Mouse (Mus musculus): ENCODE results near the gene Tifa. TPM values are rescaled to one million over a fixed set of nuclear protein-coding genes. Genes with fewer than 3 reads are reported as not detected.

Gene Tifa
- total RNA-seq, 1 experiment: not detected

DNA sequence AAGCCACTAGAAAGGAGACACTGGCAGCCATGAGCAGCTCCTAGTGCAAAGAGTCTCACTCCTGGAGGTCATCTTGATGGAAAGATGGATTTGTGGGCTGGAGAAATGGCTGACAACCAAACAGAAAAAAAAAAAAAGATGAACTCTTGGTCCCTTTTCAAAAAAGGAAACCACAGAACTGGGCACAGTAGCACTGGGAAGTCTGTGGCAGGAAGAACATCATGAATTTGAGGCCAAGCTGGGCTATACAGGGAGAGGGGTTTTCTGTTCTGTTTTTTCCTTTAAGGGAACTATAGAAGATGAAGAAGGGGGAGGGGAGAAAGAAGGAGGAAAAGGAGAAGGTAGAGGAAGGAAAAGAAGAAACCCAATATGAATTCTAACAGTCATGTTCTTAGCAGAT is 2.6 kb upstream of the Tifa start:
- in situ Hi-C loops (cut with MboI; ENCODE audit: low sequenced_read_pairs in 2 of 2, unreplicated experiment in 2 of 2): no loop called here

DNA sequence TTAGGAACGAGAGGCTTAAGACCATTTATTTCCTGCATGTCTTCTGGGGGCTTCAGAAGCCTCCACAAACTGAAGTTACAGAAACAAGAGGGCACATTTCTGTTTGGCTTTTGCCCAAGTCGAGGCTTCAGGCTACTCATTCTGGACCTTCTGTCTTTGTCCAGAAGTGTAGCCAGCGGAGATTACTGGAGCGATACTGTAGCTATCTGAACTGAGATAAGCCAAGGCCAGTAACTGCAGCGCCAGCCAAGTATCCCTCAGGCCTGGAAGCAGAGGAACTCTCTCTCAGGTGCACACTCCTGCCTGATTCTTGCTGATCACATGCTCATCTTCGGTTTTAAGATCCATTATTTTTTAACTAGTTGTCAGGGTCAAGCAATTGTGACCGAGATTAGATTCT is 1.6 kb upstream of the Tifa start:
- H3K27ac ChIP-seq (ENCODE audit: insufficient read depth, low read depth, low read length, poor library complexity, severe bottlenecking): no peak overlapping the region
- in situ Hi-C loops (cut with MboI; ENCODE audit: low sequenced_read_pairs in 2 of 2, unreplicated experiment in 2 of 2): no loop called here
- no peaks in the 10 kb centered on the region for H3K9me3 ChIP-seq (ENCODE audit: control insufficient read depth, insufficient read depth, low read depth, low read length)
- no peak overlapping the region for H3K4me3 ChIP-seq (ENCODE audit: insufficient read depth in 1 of 2, low read depth in 1 of 2, low read length in 2 of 2, poor library complexity in 1 of 2, severe bottlenecking in 1 of 2)
- no peaks in the 10 kb centered on the region for H3K36me3 ChIP-seq (ENCODE audit: control insufficient read depth, insufficient read depth, low read length, poor library complexity, severe bottlenecking)
- no peaks in the 10 kb centered on the region; a peak in 1 of 4 replicates for H3K4me1 ChIP-seq (ENCODE audit: control insufficient read depth in 2 of 2, insufficient read depth in 2 of 2, low read length in 2 of 2, poor library complexity in 1 of 2)
- TF ChIP-seq ZC3H11A (IDR thresholded peaks at IDR 0.05; ENCODE audit: borderline replicate concordance, low read depth, low read length): no peak
- no peak for TF ChIP-seq HCFC1 (IDR thresholded peaks at IDR 0.05; ENCODE audit: borderline replicate concordance, insufficient read depth, low read length)
- no peak for DNase-seq (ENCODE audit: low read depth, low spot score)
- H3K9ac ChIP-seq (ENCODE audit: insufficient read depth, low read depth, low read length, poor library complexity, severe bottlenecking): no peak overlapping the region

More for the DNA sequence above, 2.6 kb upstream of the Tifa start:
- no peaks in the 10 kb centered on the region for H3K9me3 ChIP-seq (ENCODE audit: control insufficient read depth, insufficient read depth, low read depth, low read length)
- TF ChIP-seq HCFC1 (IDR thresholded peaks at IDR 0.05; ENCODE audit: borderline replicate concordance, insufficient read depth, low read length): no peak
- TF ChIP-seq ZC3H11A (IDR thresholded peaks at IDR 0.05; ENCODE audit: borderline replicate concordance, low read depth, low read length): no peak
- TF ChIP-seq MAFK (IDR thresholded peaks at IDR 0.05; ENCODE audit: insufficient read depth, low read depth, low read length): no peak
- TF ChIP-seq CHD2 (IDR thresholded peaks at IDR 0.05; ENCODE audit: low read depth, low read length): no peak
- TF ChIP-seq ZNF384 (IDR thresholded peaks at IDR 0.05; ENCODE audit: low read depth, low read length): no peak
- no peak overlapping the region for H3K4me3 ChIP-seq (ENCODE audit: insufficient read depth in 1 of 2, low read depth in 1 of 2, low read length in 2 of 2, poor library complexity in 1 of 2, severe bottlenecking in 1 of 2)
- no peaks in the 10 kb centered on the region; a peak in 1 of 4 replicates for H3K4me1 ChIP-seq (ENCODE audit: control insufficient read depth in 2 of 2, insufficient read depth in 2 of 2, low read length in 2 of 2, poor library complexity in 1 of 2)
- no peak overlapping the region for H3K9ac ChIP-seq (ENCODE audit: insufficient read depth, low read depth, low read length, poor library complexity, severe bottlenecking)
- no peak overlapping the region for H3K27ac ChIP-seq (ENCODE audit: insufficient read depth, low read depth, low read length, poor library complexity, severe bottlenecking)
- H3K36me3 ChIP-seq (ENCODE audit: control insufficient read depth, insufficient read depth, low read length, poor library complexity, severe bottlenecking): no peaks in the 10 kb centered on the region
- DNase-seq (ENCODE audit: low read depth, low spot score): no peak

DNA sequence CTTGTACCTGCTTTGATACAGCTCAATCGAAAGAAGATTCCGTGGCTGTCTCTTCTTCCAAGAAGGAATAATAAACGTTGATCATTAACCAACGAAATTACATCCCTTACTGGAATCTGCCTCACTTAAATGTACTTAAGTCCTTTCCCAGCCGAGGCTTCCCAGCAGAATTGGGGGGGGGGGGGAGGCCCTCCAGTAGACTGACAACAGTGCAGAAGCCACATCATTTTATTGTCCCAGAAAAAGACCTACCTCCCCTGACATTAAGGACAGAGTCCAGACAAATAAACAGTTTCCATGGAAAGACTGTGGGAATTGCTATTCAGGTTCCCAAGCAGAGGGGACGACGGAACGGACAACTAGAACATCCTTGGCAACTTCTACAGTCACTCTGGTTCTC is 686 bp upstream of the Tifa start:
- no peak overlapping the region for H3K9ac ChIP-seq (ENCODE audit: insufficient read depth, low read depth, low read length, poor library complexity, severe bottlenecking)
- no peak overlapping the region for H3K4me3 ChIP-seq (ENCODE audit: insufficient read depth in 1 of 2, low read depth in 1 of 2, low read length in 2 of 2, poor library complexity in 1 of 2, severe bottlenecking in 1 of 2)
- no peaks in the 10 kb centered on the region for H3K9me3 ChIP-seq (ENCODE audit: control insufficient read depth, insufficient read depth, low read depth, low read length)
- no peaks in the 10 kb centered on the region; a peak in 1 of 4 replicates for H3K4me1 ChIP-seq (ENCODE audit: control insufficient read depth in 2 of 2, insufficient read depth in 2 of 2, low read length in 2 of 2, poor library complexity in 1 of 2)
- in situ Hi-C loops (cut with MboI; ENCODE audit: low sequenced_read_pairs in 2 of 2, unreplicated experiment in 2 of 2): no loop called here
- DNase-seq (ENCODE audit: low read depth, low spot score): no peak
- no peak overlapping the region for H3K27ac ChIP-seq (ENCODE audit: insufficient read depth, low read depth, low read length, poor library complexity, severe bottlenecking)
- TF ChIP-seq ZC3H11A (IDR thresholded peaks at IDR 0.05; ENCODE audit: borderline replicate concordance, low read depth, low read length) (no peak), MAFK (IDR thresholded peaks at IDR 0.05; ENCODE audit: insufficient read depth, low read depth, low read length) (no peak), ZNF384 (IDR thresholded peaks at IDR 0.05; ENCODE audit: low read depth, low read length) (no peak), HCFC1 (IDR thresholded peaks at IDR 0.05; ENCODE audit: borderline replicate concordance, insufficient read depth, low read length) (no peak), CHD2 (IDR thresholded peaks at IDR 0.05; ENCODE audit: low read depth, low read length) (no peak)
- H3K36me3 ChIP-seq (ENCODE audit: control insufficient read depth, insufficient read depth, low read length, poor library complexity, severe bottlenecking): no peaks in the 10 kb centered on the region

DNA sequence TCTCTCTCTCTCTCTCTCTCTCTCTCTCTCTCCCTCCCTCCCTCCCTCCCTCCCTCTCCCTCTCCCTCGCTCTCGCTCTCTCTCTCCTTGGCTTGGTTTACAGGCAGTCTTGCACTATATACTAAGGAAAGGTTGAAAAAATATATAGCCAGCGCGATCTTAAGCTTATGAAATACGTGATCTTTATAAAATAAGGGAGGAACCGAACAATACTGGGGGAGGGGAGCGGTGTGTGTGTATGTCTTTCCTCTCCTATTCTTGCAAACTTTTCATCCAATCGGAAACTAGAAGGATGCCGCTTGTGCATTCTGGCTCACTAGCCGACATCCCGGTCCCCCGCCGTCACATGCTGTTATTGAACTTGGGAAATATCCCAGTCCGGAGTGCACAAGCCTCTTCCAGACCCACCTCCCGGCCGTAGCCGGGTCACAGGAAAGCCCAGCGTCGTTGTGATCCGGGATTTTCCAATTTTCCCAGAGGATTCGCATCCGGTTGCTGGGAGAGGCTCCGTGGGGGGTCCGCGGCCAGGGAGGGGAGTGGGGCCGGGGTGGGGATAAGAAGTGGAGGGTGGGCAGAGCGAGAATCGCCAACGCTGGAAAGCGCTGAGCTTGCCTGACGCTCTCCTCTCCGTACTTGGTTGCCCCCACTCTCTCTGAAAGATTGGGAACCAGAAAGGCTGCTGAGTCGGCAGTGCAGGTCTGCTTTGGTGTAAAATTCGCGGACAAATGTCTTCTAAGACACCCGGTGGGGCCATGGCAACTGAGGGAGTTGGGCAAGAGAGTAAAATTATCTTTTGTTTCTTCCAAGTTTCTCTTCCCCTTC is 840 bp downstream of the Tifa start:
- Histone ChIP-seq H3K4me3 (ENCODE audit: insufficient read depth in 1 of 2, low read depth in 1 of 2, low read length in 2 of 2, poor library complexity in 1 of 2, severe bottlenecking in 1 of 2) (peak overlapping the region; percentile 49 to 61), H3K9ac (ENCODE audit: insufficient read depth, low read depth, low read length, poor library complexity, severe bottlenecking) (no peak overlapping the region), H3K4me1 (ENCODE audit: control insufficient read depth in 2 of 2, insufficient read depth in 2 of 2, low read length in 2 of 2, poor library complexity in 1 of 2) (no peaks in the 10 kb centered on the region; a peak in 1 of 4 replicates), H3K27ac (ENCODE audit: insufficient read depth, low read depth, low read length, poor library complexity, severe bottlenecking) (no peak overlapping the region), H3K9me3 (ENCODE audit: control insufficient read depth, insufficient read depth, low read depth, low read length) (no peaks in the 10 kb centered on the region), H3K36me3 (ENCODE audit: control insufficient read depth, insufficient read depth, low read length, poor library complexity, severe bottlenecking) (no peaks in the 10 kb centered on the region)
- no peak for DNase-seq (ENCODE audit: low read depth, low spot score)
- no peak for TF ChIP-seq CHD2 (IDR thresholded peaks at IDR 0.05; ENCODE audit: low read depth, low read length)
- 0 out of 2 replicates have a peak, but pooled peaks have one; percentile 15 for TF ChIP-seq MAFK (IDR thresholded peaks at IDR 0.05; ENCODE audit: insufficient read depth, low read depth, low read length)
- in situ Hi-C loops (cut with MboI; ENCODE audit: low sequenced_read_pairs in 2 of 2, unreplicated experiment in 2 of 2): no loop called here

Data from ES-E14 (cell line).